Mouse (Mus musculus) ES-E14 (cell line): ENCODE measurements at regions not wholly inside any gene's neighbourhood (a gene's known extent, or its start where the extent isn't known, plus 50 kb on each side); places are given as distances from the start of the nearest gene placed in this dataset.

Experiments used
- DNase-seq: peaks from one replicate; pipeline ENCODE4 v3.0.0-alpha.2; 2013; ENCODE audit warnings: low read depth, low spot score
- H3K27ac ChIP-seq: 2 replicates; pipeline ENCODE4 v1.5.1; 2012; ENCODE audit warnings: low read depth, mild to moderate bottlenecking, low read length, moderate library complexity, mixed read lengths; ENCODE audit not compliant: poor library complexity, insufficient read depth, severe bottlenecking
- H3K36me3 ChIP-seq: 2 replicates; pipeline ENCODE4 v1.6.1; 2012; ENCODE audit warnings: mild to moderate bottlenecking, low read length, moderate library complexity, mixed read lengths; ENCODE audit not compliant: control insufficient read depth, poor library complexity, insufficient read depth, severe bottlenecking
- H3K4me1 ChIP-seq, 2 experiments: fragments of 150-350 bp in 1 of 2; sonication (generic) in 1 of 2; 2 replicates each; pipeline ENCODE4 v1.6.1; 2012; ENCODE audit warnings: low read length in 2 of 2, mild to moderate bottlenecking in 1 of 2, mixed read lengths in 1 of 2; ENCODE audit not compliant: control insufficient read depth in 2 of 2, insufficient read depth in 2 of 2, poor library complexity in 1 of 2
- H3K4me3 ChIP-seq, 2 experiments: fragments of 150-350 bp in 1 of 2; sonication (generic) in 1 of 2; 2 replicates each; pipeline ENCODE4 v1.5.1; 2012; ENCODE audit warnings: low read length in 2 of 2, low read depth in 1 of 2, mild to moderate bottlenecking in 1 of 2, mixed read lengths in 1 of 2; ENCODE audit not compliant: insufficient read depth in 1 of 2, poor library complexity in 1 of 2, severe bottlenecking in 1 of 2
- H3K9ac ChIP-seq: 2 replicates; pipeline ENCODE4 v1.6.1; 2012; ENCODE audit warnings: low read depth, mild to moderate bottlenecking, low read length, mixed read lengths; ENCODE audit not compliant: poor library complexity, insufficient read depth, severe bottlenecking
- H3K9me3 ChIP-seq: fragments of 150-350 bp; sonication (generic); 2 replicates; pipeline ENCODE4 v1.6.1; 2012; ENCODE audit warnings: low read depth, mild to moderate bottlenecking, low read length; ENCODE audit not compliant: control insufficient read depth, insufficient read depth
- CHD2 ChIP-seq: IDR thresholded peaks from 2 replicates; pipeline ENCODE4 v1.6.1; 2014; ENCODE audit warnings: mild to moderate bottlenecking, low read depth, low read length, inconsistent platforms
- HCFC1 ChIP-seq: IDR thresholded peaks from 2 replicates; pipeline ENCODE4 v1.6.1; 2012; ENCODE audit warnings: low read length, inconsistent platforms, borderline replicate concordance; ENCODE audit not compliant: insufficient read depth
- MAFK ChIP-seq: IDR thresholded peaks from 2 replicates; pipeline ENCODE4 v1.6.1; 2014; ENCODE audit warnings: mild to moderate bottlenecking, low read depth, low read length, inconsistent platforms; ENCODE audit not compliant: insufficient read depth
- ZC3H11A ChIP-seq: IDR thresholded peaks from 2 replicates; pipeline ENCODE4 v1.6.1; 2012; ENCODE audit warnings: low read depth, mild to moderate bottlenecking, inconsistent platforms, low read length, borderline replicate concordance
- ZNF384 ChIP-seq: IDR thresholded peaks from 2 replicates; pipeline ENCODE4 v1.6.1; 2012; ENCODE audit warnings: low read depth, low read length, inconsistent platforms
- in situ Hi-C, 2 experiments: fragments of 600-800 bp; cut with MboI; formaldehyde crosslinking; loops; one replicate each; pipeline ENCODE4 v1.15.1; 2025; ENCODE audit warnings: low sequenced_read_pairs in 2 of 2, inconsistent platforms in 1 of 2; ENCODE audit not compliant: unreplicated experiment in 2 of 2

DNA sequence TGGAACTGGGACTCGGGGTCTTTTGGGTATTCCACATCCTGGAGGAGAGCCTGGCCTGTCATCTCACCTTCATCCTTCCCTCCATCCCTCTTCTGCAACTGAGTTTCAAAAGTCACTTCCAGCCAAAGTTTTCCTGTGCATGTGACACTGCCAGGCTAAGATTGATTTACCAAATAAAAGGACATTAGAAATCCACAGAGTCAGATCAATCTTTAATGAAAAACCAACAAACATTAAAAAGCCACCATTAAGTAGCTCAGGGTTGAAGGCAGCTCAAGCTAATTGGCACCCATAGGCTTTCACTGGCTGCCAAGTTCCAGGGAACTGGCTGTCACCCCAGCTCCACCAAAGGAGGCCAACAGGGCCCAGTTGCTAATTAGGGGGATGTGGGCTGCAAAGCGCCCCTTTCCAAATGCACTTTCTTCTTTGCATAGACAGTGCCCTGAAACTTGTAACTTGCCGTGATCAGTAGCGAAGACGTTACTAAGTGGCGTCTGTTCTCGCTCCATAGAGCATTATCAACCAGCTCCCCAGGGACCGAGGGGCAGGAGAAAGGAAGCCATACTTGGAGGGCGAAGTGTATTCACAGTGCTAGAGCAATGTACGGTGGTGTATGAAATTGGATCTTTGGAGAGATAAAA, 464.6 kb upstream of the Gm19410 start:
- Histone ChIP-seq H3K9me3 (no peaks in the 10 kb centered on the region), H3K36me3 (no peaks in the 10 kb centered on the region), H3K27ac (no peak overlapping the region), H3K9ac (no peak overlapping the region), H3K4me3 (no peak overlapping the region), H3K4me1 (no peaks in the 10 kb centered on the region)
- in situ Hi-C loops, result no loop called here
- TF ChIP-seq ZNF384, result no peak
- no peak for TF ChIP-seq CHD2
- TF ChIP-seq MAFK, result no peak
- TF ChIP-seq ZC3H11A, result no peak
- TF ChIP-seq HCFC1, result no peak
- no peak for DNase-seq

DNA sequence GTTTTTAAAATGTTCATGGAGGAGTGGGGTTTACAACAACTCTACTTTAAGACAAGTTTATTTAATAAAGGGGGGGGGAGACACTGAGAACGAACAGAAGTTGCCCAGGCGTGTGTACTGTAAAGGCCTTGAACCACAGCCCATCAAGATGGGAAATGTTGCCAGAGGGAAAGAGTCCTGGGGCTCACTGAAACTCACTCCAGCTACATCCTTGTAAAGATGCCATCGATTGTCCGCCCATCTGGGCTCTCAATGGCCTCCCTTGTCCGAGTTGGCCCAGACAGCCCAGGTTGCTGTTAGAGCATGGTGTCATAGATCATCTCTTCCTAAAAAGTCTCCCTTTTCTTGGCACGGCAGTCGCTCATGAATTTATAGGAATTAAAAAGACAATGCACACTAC, 462.7 kb upstream of the Gm19410 start:
- no peaks in the 10 kb centered on the region for H3K4me1 ChIP-seq

DNA sequence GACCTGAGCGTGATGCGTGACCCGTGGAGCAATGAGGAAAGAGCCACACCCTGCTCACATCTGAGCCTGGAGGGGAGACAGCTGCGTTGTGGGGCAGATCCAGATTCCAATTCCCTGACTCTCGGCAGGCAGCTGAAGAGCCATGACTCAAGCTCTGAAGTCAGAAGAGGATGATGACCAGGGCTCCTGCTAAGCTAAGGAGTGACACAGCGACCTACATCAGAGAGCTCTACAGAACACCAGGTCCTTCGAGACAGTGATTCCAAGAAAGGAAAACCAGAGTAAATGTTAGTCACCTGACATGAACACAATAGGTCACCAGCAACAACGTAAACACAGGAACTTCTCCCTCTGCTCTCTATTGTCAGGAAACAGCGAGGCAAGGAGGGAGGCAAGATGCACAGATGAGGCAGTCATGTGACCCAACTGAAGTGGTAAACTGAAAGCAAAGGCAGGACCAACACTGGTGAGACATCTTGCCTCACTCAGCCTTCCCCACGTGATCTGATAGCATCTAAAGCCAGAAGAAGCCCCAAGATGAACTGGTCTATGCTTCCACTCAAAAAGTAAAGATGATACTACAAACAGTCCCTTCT, 444.2 kb upstream of the Gm19410 start:
- Histone ChIP-seq H3K27ac (no peak overlapping the region), H3K9me3 (no peaks in the 10 kb centered on the region), H3K4me1 (no peaks in the 10 kb centered on the region), H3K36me3 (no peaks in the 10 kb centered on the region), H3K4me3 (no peak overlapping the region), H3K9ac (no peak overlapping the region)
- DNase-seq, result no peak
- TF ChIP-seq ZNF384, result no peak
- no peak for TF ChIP-seq ZC3H11A
- no peak for TF ChIP-seq HCFC1
- no peak for TF ChIP-seq MAFK
- no peak for TF ChIP-seq CHD2
- in situ Hi-C loops, result no loop called here

More for the DNA sequence above, 462.7 kb upstream of the Gm19410 start:
- Histone ChIP-seq H3K27ac (no peak overlapping the region), H3K9me3 (no peaks in the 10 kb centered on the region), H3K9ac (no peak overlapping the region), H3K36me3 (no peaks in the 10 kb centered on the region), H3K4me3 (no peak overlapping the region)
- DNase-seq, result no peak
- no peak for TF ChIP-seq ZC3H11A
- no peak for TF ChIP-seq ZNF384
- no peak for TF ChIP-seq MAFK
- TF ChIP-seq HCFC1, result no peak
- no peak for TF ChIP-seq CHD2
- in situ Hi-C loops, result no loop called here

DNA sequence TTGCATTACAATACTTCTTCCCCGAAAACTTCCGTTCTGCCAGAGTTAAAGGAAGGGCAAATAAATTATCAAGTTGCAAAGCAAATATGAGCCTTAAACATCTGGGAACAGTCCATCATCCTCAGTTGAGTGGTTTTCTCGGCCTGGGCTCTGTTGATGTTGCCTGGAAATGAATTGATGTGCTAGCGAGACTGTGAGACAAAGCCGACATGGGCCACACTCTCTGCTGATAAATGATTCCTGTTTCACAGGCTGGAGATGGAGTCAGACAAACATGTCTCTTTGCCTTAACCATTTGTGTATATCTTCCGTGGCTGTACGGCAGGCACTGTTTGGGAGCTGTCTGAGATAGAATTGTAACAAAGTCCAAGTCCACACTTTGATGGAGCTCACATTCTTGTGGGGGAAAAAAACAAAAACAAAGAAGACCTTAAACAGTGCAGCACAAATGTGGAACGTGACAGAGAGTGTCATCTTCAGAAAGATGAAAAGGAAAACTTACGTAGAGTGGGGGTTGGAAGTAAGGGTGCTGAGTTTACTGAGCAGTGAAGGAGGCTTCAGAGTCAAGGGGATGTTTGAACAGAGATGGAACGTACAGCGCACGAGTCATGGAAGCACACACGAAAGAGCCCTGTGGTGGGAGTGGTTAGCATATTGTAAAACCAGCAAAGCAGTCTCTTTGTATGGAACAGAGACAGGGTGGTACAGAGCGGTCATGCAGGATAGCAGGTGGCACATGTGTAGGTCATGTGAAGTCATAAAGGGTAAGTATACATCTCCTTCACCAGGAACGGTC, 442.2 kb upstream of the Gm19410 start:
- Histone ChIP-seq H3K4me1 (no peaks in the 10 kb centered on the region), H3K36me3 (no peaks in the 10 kb centered on the region), H3K9ac (no peak overlapping the region), H3K4me3 (no peak overlapping the region), H3K9me3 (no peaks in the 10 kb centered on the region), H3K27ac (no peak overlapping the region)
- in situ Hi-C loops, result no loop called here
- DNase-seq, result no peak
- no peak for TF ChIP-seq MAFK
- no peak for TF ChIP-seq HCFC1
- TF ChIP-seq ZNF384, result no peak
